20 mouse cellular contexts compared by ENCODE assay signal in the genomic region with DNA sequence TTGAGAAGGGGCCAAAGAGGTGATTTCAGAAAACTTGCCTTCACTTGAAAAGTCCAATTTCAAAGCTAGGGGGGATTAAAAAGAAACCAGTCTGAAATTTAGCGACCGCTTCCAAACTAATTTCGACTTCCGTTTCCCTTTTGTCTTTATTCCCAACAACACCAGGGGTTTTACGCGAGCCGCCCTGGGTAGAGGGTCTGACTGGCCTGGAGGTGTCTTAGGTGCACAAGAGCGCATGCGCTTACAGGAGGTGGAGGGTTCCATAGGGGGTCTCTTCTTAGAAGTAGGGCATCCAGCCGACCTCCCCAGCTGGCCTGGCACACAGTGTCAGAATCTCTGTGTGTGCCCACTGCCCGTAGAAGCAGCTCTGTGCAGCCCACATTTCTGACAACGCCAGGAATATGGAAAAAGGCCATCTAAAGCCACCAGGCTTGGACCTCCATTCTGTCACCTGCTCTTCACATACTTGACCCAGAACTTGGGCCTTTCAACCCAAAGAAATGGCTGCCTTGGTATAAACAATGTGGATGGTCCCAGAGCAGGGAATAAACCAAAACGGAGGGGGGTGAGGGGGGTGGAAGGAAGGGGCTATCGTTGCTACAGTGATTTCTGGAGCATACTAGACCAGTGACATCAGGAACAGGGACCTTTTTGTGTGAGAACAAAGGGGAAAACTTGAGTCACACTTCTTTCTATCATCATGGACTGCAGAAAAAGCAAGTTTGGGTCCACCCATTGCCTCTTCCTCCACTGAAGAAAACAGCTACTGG. TPM values are rescaled to one million over a fixed set of nuclear protein-coding genes. Genes with fewer than 3 reads are reported as not detected.
DNase-seq lines count a peak whose midpoint lies in the region; ATAC-seq and TF ChIP-seq lines count a peak whose summit lies in the region.
"Had no signal": no experiment of that assay in that cellular context is flagged by ENCODE, and none has a peak within 500 bp of the region (broad histone marks: within the 10 kb centered on the region; RNA-seq: fewer than 3 reads in every experiment).

No protein-coding gene starts in this region.

- TF ChIP-seq CTCF in liver, postnatal 0 days (IDR thresholded peaks at IDR 0.05; ENCODE audit: low read depth) = no peak

- DNase-seq in embryonic facial prominence, embryonic 10.5 days (ENCODE audit: low spot score) = peak; percentile 42
- DNase-seq in cerebellum, postnatal 25 days = no peak
- DNase-seq in liver, postnatal 0 days = no peak
- DNase-seq: cerebellum, postnatal 36 days; heart, adult 18-20 months; liver, embryonic 13.5 days; spleen, adult 18-20 months had no signal

- no peaks in the 10 kb centered on the region; the same call in 1 of the 2 replicates for H3K36me3 ChIP-seq in embryonic facial prominence, embryonic 10.5 days (replicated peaks)
- H3K36me3 ChIP-seq in embryonic facial prominence, embryonic 13.5 days = no peaks in the 10 kb centered on the region
- no peaks in the 10 kb centered on the region for H3K36me3 ChIP-seq in forebrain, embryonic 16.5 days (ENCODE audit: control insufficient read depth, insufficient read depth)
- no peaks in the 10 kb centered on the region for H3K36me3 ChIP-seq in midbrain, embryonic 16.5 days (ENCODE audit: control insufficient read depth, insufficient read depth, low read length)
- no peaks in the 10 kb centered on the region for H3K36me3 ChIP-seq in liver, embryonic 12.5 days
- H3K36me3 ChIP-seq in liver, postnatal 0 days (replicated peaks; ENCODE audit: insufficient read depth, low read length) = no peaks in the 10 kb centered on the region
- H3K36me3 ChIP-seq: embryonic facial prominence, embryonic 15.5 days; hindbrain, embryonic 12.5 days; liver, embryonic 13.5 days; stomach, embryonic 15.5 days had no signal

- 19% methylated on average over 14 of the region's 14 CpGs for WGBS in embryonic facial prominence, embryonic 10.5 days
- WGBS in embryonic facial prominence, embryonic 13.5 days = 21% methylated on average over 14 of the region's 14 CpGs
- WGBS in forebrain, embryonic 16.5 days = 36% methylated on average over 14 of the region's 14 CpGs
- 9% methylated on average over 14 of the region's 14 CpGs for WGBS in midbrain, embryonic 16.5 days
- 9% methylated on average over 14 of the region's 14 CpGs for WGBS in liver, embryonic 12.5 days (ENCODE audit: insufficient replicate concordance)
- WGBS in liver, postnatal 0 days (ENCODE audit: insufficient replicate concordance) = 11% methylated on average over 14 of the region's 14 CpGs

- H3K27me3 ChIP-seq in embryonic facial prominence, embryonic 10.5 days (replicated peaks; ENCODE audit: low read depth, poor library complexity, severe bottlenecking) = peaks cover 100% of the 10 kb centered on the region
- H3K27me3 ChIP-seq in embryonic facial prominence, embryonic 13.5 days = peaks cover 95% of the 10 kb centered on the region
- H3K27me3 ChIP-seq in forebrain, embryonic 16.5 days (replicated peaks; ENCODE audit: control insufficient read depth, insufficient read depth, low read length) = peaks cover 55% of the 10 kb centered on the region
- peaks cover 63% of the 10 kb centered on the region for H3K27me3 ChIP-seq in midbrain, embryonic 16.5 days (ENCODE audit: control insufficient read depth, insufficient read depth, low read depth, low read length)
- H3K27me3 ChIP-seq in liver, embryonic 12.5 days (replicated peaks) = peaks cover 100% of the 10 kb centered on the region
- H3K27me3 ChIP-seq in liver, postnatal 0 days (ENCODE audit: insufficient read depth, low read length) = peaks cover 94% of the 10 kb centered on the region

- H3K4me1 ChIP-seq in embryonic facial prominence, embryonic 10.5 days = peaks cover 43% of the 10 kb centered on the region
- H3K4me1 ChIP-seq in embryonic facial prominence, embryonic 13.5 days = peaks cover 20% of the 10 kb centered on the region
- peaks cover 16% of the 10 kb centered on the region for H3K4me1 ChIP-seq in forebrain, embryonic 16.5 days (replicated peaks; ENCODE audit: control insufficient read depth, insufficient read depth, low read length)
- H3K4me1 ChIP-seq in midbrain, embryonic 16.5 days (ENCODE audit: control insufficient read depth, insufficient read depth, low read length) = peaks cover 2% of the 10 kb centered on the region
- H3K4me1 ChIP-seq in liver, embryonic 12.5 days = no peaks in the 10 kb centered on the region
- 0 out of 2 replicates have a peak, but pooled peaks cover 4% of the 10 kb centered on the region for H3K4me1 ChIP-seq in liver, postnatal 0 days (ENCODE audit: insufficient read depth)

- H3K4me2 ChIP-seq in embryonic facial prominence, embryonic 13.5 days = peak overlapping the region; percentile 28
- peak overlapping the region; percentile 42 for H3K4me2 ChIP-seq in forebrain, embryonic 16.5 days (ENCODE audit: low read length)
- H3K4me2 ChIP-seq in midbrain, embryonic 16.5 days (ENCODE audit: low read length) = peak overlapping the region; percentile 34
- no peak overlapping the region for H3K4me2 ChIP-seq in liver, embryonic 12.5 days
- H3K4me2 ChIP-seq in liver, postnatal 0 days (ENCODE audit: low read depth, low read length) = no peak overlapping the region
- H3K4me2 ChIP-seq: embryonic facial prominence, embryonic 15.5 days; hindbrain, embryonic 12.5 days; liver, embryonic 13.5 days; stomach, embryonic 15.5 days had no signal

- TF ChIP-seq EP300 in liver, postnatal 0 days (IDR thresholded peaks at IDR 0.05; ENCODE audit: low read depth) = no peak

- H3K27ac ChIP-seq in embryonic facial prominence, embryonic 10.5 days (replicated peaks) = peak overlapping the region; percentile 78
- H3K27ac ChIP-seq in embryonic facial prominence, embryonic 13.5 days = no peak overlapping the region
- H3K27ac ChIP-seq in forebrain, embryonic 16.5 days (ENCODE audit: low read length) = no peak overlapping the region
- peak overlapping the region; percentile 23 for H3K27ac ChIP-seq in midbrain, embryonic 16.5 days (ENCODE audit: low read length)
- H3K27ac ChIP-seq in liver, embryonic 12.5 days = no peak overlapping the region
- no peak overlapping the region for H3K27ac ChIP-seq in liver, postnatal 0 days (ENCODE audit: low read depth)
- H3K27ac ChIP-seq: embryonic facial prominence, embryonic 15.5 days; hindbrain, embryonic 12.5 days; liver, embryonic 13.5 days; stomach, embryonic 15.5 days had no signal

- ATAC-seq in embryonic facial prominence, embryonic 13.5 days (ENCODE audit: insufficient number of reproducible peaks, insufficient read depth, low FRiP score, low TSS enrichment, low read depth) = no peak
- no peak for ATAC-seq in forebrain, embryonic 16.5 days
- ATAC-seq in midbrain, embryonic 16.5 days = no peak
- no peak for ATAC-seq in liver, embryonic 12.5 days
- ATAC-seq in liver, postnatal 0 days = no peak
- ATAC-seq: intestine, postnatal 0 days; lung, postnatal 0 days had no signal

- 0 out of 2 replicates have a peak overlapping the region, but pooled peaks have one; percentile 47 for H3K9ac ChIP-seq in embryonic facial prominence, embryonic 13.5 days
- H3K9ac ChIP-seq in forebrain, embryonic 16.5 days (replicated peaks; ENCODE audit: low read depth, low read length) = no peak overlapping the region; the same call in 1 of the 2 replicates
- peak overlapping the region; percentile 28; the same call in 1 of the 2 replicates for H3K9ac ChIP-seq in midbrain, embryonic 16.5 days (ENCODE audit: low read depth, low read length)
- no peak overlapping the region for H3K9ac ChIP-seq in liver, embryonic 12.5 days
- no peak overlapping the region for H3K9ac ChIP-seq in liver, postnatal 0 days (replicated peaks)
- H3K9ac ChIP-seq: embryonic facial prominence, embryonic 15.5 days; hindbrain, embryonic 12.5 days; liver, embryonic 13.5 days; stomach, embryonic 15.5 days had no signal

- H3K9me3 ChIP-seq in embryonic facial prominence, embryonic 10.5 days = no peaks in the 10 kb centered on the region
- H3K9me3 ChIP-seq in embryonic facial prominence, embryonic 13.5 days = no peaks in the 10 kb centered on the region
- H3K9me3 ChIP-seq in forebrain, embryonic 16.5 days (ENCODE audit: control insufficient read depth, low read length) = no peaks in the 10 kb centered on the region
- no peaks in the 10 kb centered on the region for H3K9me3 ChIP-seq in midbrain, embryonic 16.5 days (replicated peaks; ENCODE audit: control insufficient read depth, low read length, poor library complexity, severe bottlenecking)
- no peaks in the 10 kb centered on the region for H3K9me3 ChIP-seq in liver, embryonic 12.5 days (replicated peaks)
- no peaks in the 10 kb centered on the region for H3K9me3 ChIP-seq in liver, postnatal 0 days (ENCODE audit: low read length)
- H3K9me3 ChIP-seq: embryonic facial prominence, embryonic 15.5 days; hindbrain, embryonic 12.5 days; liver, embryonic 13.5 days; stomach, embryonic 15.5 days had no signal

- H3K4me3 ChIP-seq in embryonic facial prominence, embryonic 10.5 days = peak overlapping the region; percentile 61
- H3K4me3 ChIP-seq in embryonic facial prominence, embryonic 13.5 days = no peak overlapping the region
- peak overlapping the region; percentile 22 for H3K4me3 ChIP-seq in forebrain, embryonic 16.5 days (replicated peaks; ENCODE audit: low read length)
- H3K4me3 ChIP-seq in midbrain, embryonic 16.5 days (ENCODE audit: low read depth, low read length) = peak overlapping the region; percentile 30; the same call in 1 of the 2 replicates
- H3K4me3 ChIP-seq in liver, embryonic 12.5 days = no peak overlapping the region
- no peak overlapping the region for H3K4me3 ChIP-seq in liver, postnatal 0 days (ENCODE audit: low read depth, low read length)
- H3K4me3 ChIP-seq: hindbrain, embryonic 12.5 days; liver, embryonic 13.5 days; myocyte; stomach, embryonic 15.5 days had no signal

RNA-seq across cellular contexts. Expression of a gene that starts 12.9 kb away (rescaled TPM):
- polyA plus RNA-seq in embryonic facial prominence, embryonic 10.5 days (2016; fragmentation: Nextera tagmentation; extraction: Ambion mirVana) = 8.8 and 13.1 TPM in 2 replicates
- 4.5 and 8.3 TPM in 2 replicates for polyA plus RNA-seq in embryonic facial prominence, embryonic 13.5 days (2015; fragmentation: Nextera tagmentation; extraction: Ambion mirVana)
- 15.6 and 17.6 TPM in 2 replicates for polyA plus RNA-seq in forebrain, embryonic 16.5 days (2015; fragmentation: Nextera tagmentation; extraction: Ambion mirVana)
- 19.1 and 24.2 TPM in 2 replicates for polyA plus RNA-seq in midbrain, embryonic 16.5 days (2015; fragmentation: Nextera tagmentation; extraction: Ambion mirVana)
- not detected in 2 replicates for polyA plus RNA-seq in liver, embryonic 12.5 days (2016; fragmentation: Nextera tagmentation; extraction: Ambion mirVana)
- not detected in 2 replicates for polyA plus RNA-seq in liver, postnatal 0 days (2015; fragmentation: Nextera tagmentation; extraction: Ambion mirVana)
- polyA plus RNA-seq: heart, embryonic 16.5 days; intestine, postnatal 0 days; kidney, embryonic 16.5 days; limb, embryonic 11.5 days; liver, embryonic 13.5 days; lung, postnatal 0 days; myocyte; stomach, embryonic 15.5 days had no signal

Comparison
In these comparisons a context has a peak if more than half of its experiments do, and no peak if none do; other contexts are left out.
1. H3K27ac ChIP-seq: peak in embryonic facial prominence, embryonic 10.5 days (single experiment) and midbrain, embryonic 16.5 days (single experiment); none in embryonic facial prominence, embryonic 13.5 days (single experiment), forebrain, embryonic 16.5 days (single experiment), liver, embryonic 12.5 days (single experiment) and liver, postnatal 0 days (single experiment).
2. H3K4me3 ChIP-seq: peak in embryonic facial prominence, embryonic 10.5 days (single experiment), forebrain, embryonic 16.5 days (single experiment) and midbrain, embryonic 16.5 days (single experiment); none in embryonic facial prominence, embryonic 13.5 days (single experiment), liver, embryonic 12.5 days (single experiment) and liver, postnatal 0 days (single experiment).
3. H3K4me2 ChIP-seq: peak in embryonic facial prominence, embryonic 13.5 days (single experiment), forebrain, embryonic 16.5 days (single experiment) and midbrain, embryonic 16.5 days (single experiment); none in liver, embryonic 12.5 days (single experiment) and liver, postnatal 0 days (single experiment).
4. H3K9ac ChIP-seq: peak in embryonic facial prominence, embryonic 13.5 days (single experiment) and midbrain, embryonic 16.5 days (single experiment); none in forebrain, embryonic 16.5 days (single experiment), liver, embryonic 12.5 days (single experiment) and liver, postnatal 0 days (single experiment).